In the genomic region with DNA sequence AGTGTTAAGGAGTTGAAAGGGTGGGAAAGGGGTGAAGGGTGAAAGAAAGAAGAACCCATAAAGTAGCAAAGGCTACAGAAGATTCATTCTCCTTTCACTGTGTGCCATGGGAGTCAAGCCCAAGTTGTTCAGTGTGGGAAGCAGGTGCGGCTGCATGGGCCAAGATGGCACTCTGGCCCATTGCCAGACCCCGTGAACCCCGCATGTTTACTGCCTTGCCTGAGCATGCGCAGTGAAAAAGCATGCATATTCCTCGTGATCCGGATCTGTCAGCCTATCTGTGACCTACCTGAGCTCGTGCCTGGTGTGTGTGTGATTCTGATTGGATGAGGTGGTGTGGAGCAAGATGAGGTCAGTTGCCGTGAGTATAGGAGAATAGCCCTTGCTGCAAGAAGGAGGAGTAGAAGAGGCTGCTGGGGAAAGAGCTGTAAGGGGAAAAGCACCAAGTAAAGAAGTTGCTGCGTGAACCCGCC, we compare ENCODE assay signal across 22 mouse cellular contexts. TPM values are rescaled to one million over a fixed set of nuclear protein-coding genes. Genes with fewer than 3 reads are reported as not detected.
A peak's percentile ranks its signal among the peaks of the same experiment; 100 is the strongest.
DNase-seq lines count a peak whose midpoint lies in the region; ATAC-seq and TF ChIP-seq lines count a peak whose summit lies in the region.
"Had no signal": no experiment of that assay in that cellular context is flagged by ENCODE, and none has a peak within 500 bp of the region (broad histone marks: within the 10 kb centered on the region; RNA-seq: fewer than 3 reads in every experiment).

No protein-coding gene starts in this region.

- H3K27me3 ChIP-seq in liver, adult 2 months (ENCODE audit: control insufficient read depth, insufficient read depth, low read length), result no peaks in the 10 kb centered on the region
- H3K27me3 ChIP-seq in stomach, postnatal 0 days (ENCODE audit: control insufficient read depth, insufficient read depth, low read length), result no peaks in the 10 kb centered on the region
- no peaks in the 10 kb centered on the region for H3K27me3 ChIP-seq in hindbrain, embryonic 14.5 days (ENCODE audit: control insufficient read depth, insufficient read depth, low read length)

- DNase-seq in cerebellum, postnatal 10 days, result peak; percentile 65 to 69
- DNase-seq in cerebellum, adult 8-10 months, result no peak
- peak; percentile 50 for DNase-seq in liver, adult 2 months (ENCODE audit: extremely low read depth, low read depth, low spot score)
- DNase-seq in liver, result no peak
- peak; percentile 42 to 63 for DNase-seq in cerebellum, postnatal 14 days
- DNase-seq in stomach, postnatal 0 days (ENCODE audit: low spot score), result peak; percentile 69
- DNase-seq in hindbrain, embryonic 14.5 days (ENCODE audit: low spot score), result no peak
- no peak for DNase-seq in adrenal gland, postnatal 10 days
- DNase-seq: gastrocnemius, postnatal 14 days; kidney, adult 18-20 months; midbrain, embryonic 14.5 days had no signal

- no peaks in the 10 kb centered on the region for H3K36me3 ChIP-seq in liver, adult 2 months (ENCODE audit: control insufficient read depth, insufficient read depth, low read length)
- H3K36me3 ChIP-seq in stomach, postnatal 0 days (ENCODE audit: control insufficient read depth, insufficient read depth, low read length), result no peaks in the 10 kb centered on the region
- no peaks in the 10 kb centered on the region for H3K36me3 ChIP-seq in hindbrain, embryonic 14.5 days (replicated peaks; ENCODE audit: control insufficient read depth, insufficient read depth)
- H3K36me3 ChIP-seq: heart, embryonic 12.5 days; hindbrain, embryonic 10.5 days; neural tube, embryonic 12.5 days had no signal

- H3K4me3 ChIP-seq in liver, adult 2 months (ENCODE audit: insufficient read depth, low read depth, low read length), result peak overlapping the region; percentile 32
- no peak overlapping the region; the same call in 1 of the 2 replicates for H3K4me3 ChIP-seq in stomach, postnatal 0 days (ENCODE audit: low read depth, low read length)
- H3K4me3 ChIP-seq in hindbrain, embryonic 14.5 days (replicated peaks; ENCODE audit: low read length), result no peak overlapping the region
- H3K4me3 ChIP-seq: heart, embryonic 12.5 days; hindbrain, embryonic 10.5 days; left cerebral cortex, adult 2 months; neural tube, embryonic 12.5 days had no signal

- peak overlapping the region; percentile 49 for H3K27ac ChIP-seq in liver, adult 2 months (replicated peaks; ENCODE audit: insufficient read depth, low read depth, low read length)
- no peak overlapping the region for H3K27ac ChIP-seq in stomach, postnatal 0 days (replicated peaks)
- no peak overlapping the region for H3K27ac ChIP-seq in hindbrain, embryonic 14.5 days
- H3K27ac ChIP-seq: hindbrain, embryonic 10.5 days; left cerebral cortex, adult 2 months; macrophage; neural tube, embryonic 12.5 days had no signal

- no peak overlapping the region for H3K4me2 ChIP-seq in stomach, postnatal 0 days (replicated peaks; ENCODE audit: low read depth)
- no peak overlapping the region for H3K4me2 ChIP-seq in hindbrain, embryonic 14.5 days (replicated peaks)
- H3K4me2 ChIP-seq: heart, embryonic 12.5 days; neural tube, embryonic 12.5 days had no signal

- no peaks in the 10 kb centered on the region for H3K79me2 ChIP-seq in liver, adult 2 months (ENCODE audit: control insufficient read depth, insufficient read depth, low read length)

- TF ChIP-seq POLR2A in liver, adult 2 months (IDR thresholded peaks at IDR 0.05; ENCODE audit: extremely low read depth, insufficient read depth, low read length), result no peak

- H3K9ac ChIP-seq in liver, adult 2 months (ENCODE audit: low read depth, low read length), result peak overlapping the region; percentile 49; the same call in 1 of the 2 replicates
- H3K9ac ChIP-seq in stomach, postnatal 0 days (ENCODE audit: low read length), result no peak overlapping the region
- H3K9ac ChIP-seq in hindbrain, embryonic 14.5 days, result no peak overlapping the region
- H3K9ac ChIP-seq: heart, embryonic 12.5 days; neural tube, embryonic 12.5 days had no signal

- WGBS in liver, adult 2 months, result 61% methylated on average over 10 of the region's 10 CpGs
- 67% methylated on average over 10 of the region's 10 CpGs for WGBS in stomach, postnatal 0 days
- 80% methylated on average over 10 of the region's 10 CpGs for WGBS in hindbrain, embryonic 14.5 days

- no peaks in the 10 kb centered on the region for H3K4me1 ChIP-seq in liver, adult 2 months (ENCODE audit: control insufficient read depth, insufficient read depth, low read length)
- H3K4me1 ChIP-seq in stomach, postnatal 0 days (replicated peaks; ENCODE audit: control insufficient read depth, insufficient read depth), result no peaks in the 10 kb centered on the region
- H3K4me1 ChIP-seq in hindbrain, embryonic 14.5 days (replicated peaks; ENCODE audit: control insufficient read depth, insufficient read depth, low read length), result no peaks in the 10 kb centered on the region; the same call in 1 of the 2 replicates
- H3K4me1 ChIP-seq: neural tube, embryonic 12.5 days had no signal

- TF ChIP-seq EP300 in stomach, postnatal 0 days (optimal IDR thresholded peaks at IDR 0.05), result no peak

- H3K9me3 ChIP-seq in stomach, postnatal 0 days (ENCODE audit: control insufficient read depth, low read length), result no peaks in the 10 kb centered on the region
- no peaks in the 10 kb centered on the region for H3K9me3 ChIP-seq in hindbrain, embryonic 14.5 days (ENCODE audit: control insufficient read depth, low read length)

- ATAC-seq in stomach, postnatal 0 days (ENCODE audit: low FRiP score, low TSS enrichment), result 0 out of 2 replicates have a peak, but pooled peaks have one; percentile 27
- ATAC-seq in hindbrain, embryonic 14.5 days (ENCODE audit: low FRiP score), result no peak
- ATAC-seq: forebrain, embryonic 16.5 days had no signal

- no peak for TF ChIP-seq CTCF in liver, adult 2 months (IDR thresholded peaks at IDR 0.05; ENCODE audit: low read depth, low read length)
- TF ChIP-seq CTCF in stomach, postnatal 0 days (IDR thresholded peaks at IDR 0.05; ENCODE audit: low read depth), result no peak

RNA-seq across cellular contexts. Expression of gene Pigt, which starts 26.0 kb away (rescaled TPM):
- 7.5 and 14.2 TPM in 2 replicates for total RNA-seq in liver, adult 2 months (2014; rRNA removed)
- 56.7 and 63.7 TPM in 2 replicates for polyA plus RNA-seq in liver, adult 2 months (2012; rRNA removed)
- 53.6 and 54.7 TPM in 2 replicates for polyA plus RNA-seq in stomach, postnatal 0 days (2015; fragmentation: Nextera tagmentation; extraction: Ambion mirVana)
- 109 and 110 TPM in 2 replicates for polyA plus RNA-seq in hindbrain, embryonic 14.5 days (2014; fragmentation: Nextera tagmentation; extraction: Ambion mirVana)
- 10 to 100 TPM; 87.4 to 93.0 TPM for total RNA-seq in adrenal gland, postnatal 10 days (2021)

RNA-seq across cellular contexts. Expression of gene Dbndd2, which starts 37.4 kb away (rescaled TPM):
- 8.1 and 10.1 TPM in 2 replicates for total RNA-seq in liver, adult 2 months (2014; rRNA removed)
- polyA plus RNA-seq in liver, adult 2 months (2012; rRNA removed), result 7.6 and 9.5 TPM in 2 replicates
- 27.3 and 27.8 TPM in 2 replicates for polyA plus RNA-seq in stomach, postnatal 0 days (2015; fragmentation: Nextera tagmentation; extraction: Ambion mirVana)
- polyA plus RNA-seq in hindbrain, embryonic 14.5 days (2014; fragmentation: Nextera tagmentation; extraction: Ambion mirVana), result 13.8 and 14.4 TPM in 2 replicates
- 10 to 100 TPM; 13.1 to 20.5 TPM for total RNA-seq in adrenal gland, postnatal 10 days (2021)

RNA-seq across cellular contexts. Expression of gene Wfdc2, which starts 38.9 kb away (rescaled TPM):
- 4.6 and 8.5 TPM in 2 replicates for total RNA-seq in liver, adult 2 months (2014; rRNA removed)
- polyA plus RNA-seq in liver, adult 2 months (2012; rRNA removed), result 9.9 and 18.9 TPM in 2 replicates
- 123 and 147 TPM in 2 replicates for polyA plus RNA-seq in stomach, postnatal 0 days (2015; fragmentation: Nextera tagmentation; extraction: Ambion mirVana)
- 2.4 and 4.0 TPM in 2 replicates for polyA plus RNA-seq in hindbrain, embryonic 14.5 days (2014; fragmentation: Nextera tagmentation; extraction: Ambion mirVana)
- 1 to 10 TPM; 1.9 to 2.9 TPM for total RNA-seq in adrenal gland, postnatal 10 days (2021)
- total RNA-seq: gastrocnemius, postnatal 14 days had no signal
- polyA plus RNA-seq: C2C12, macrophage had no signal

RNA-seq across cellular contexts. Expression of gene Trp53tg5, which starts 49.8 kb away (rescaled TPM):
- total RNA-seq in liver, adult 2 months (2014; rRNA removed), result not detected in 2 replicates
- not detected in 2 replicates for polyA plus RNA-seq in liver, adult 2 months (2012; rRNA removed)
- not detected in 2 replicates for polyA plus RNA-seq in stomach, postnatal 0 days (2015; fragmentation: Nextera tagmentation; extraction: Ambion mirVana)
- polyA plus RNA-seq in hindbrain, embryonic 14.5 days (2014; fragmentation: Nextera tagmentation; extraction: Ambion mirVana), result 0.28 TPM in 1 of 2 replicates, not detected in the other
- total RNA-seq in adrenal gland, postnatal 10 days (2021), result not detected
- total RNA-seq: adrenal gland, adult 18-20 months; gastrocnemius, postnatal 14 days; left cerebral cortex, adult 2 months had no signal
- polyA plus RNA-seq: C2C12; cortical plate, adult 2 months; forebrain, embryonic 16.5 days; hindbrain, embryonic 10.5 days; limb, embryonic 14.5 days; macrophage; midbrain, embryonic 14.5 days; neural tube, embryonic 12.5 days had no signal

RNA-seq across cellular contexts. Expression of gene Spint3, which starts 49.9 kb away (rescaled TPM):
- total RNA-seq in liver, adult 2 months (2014; rRNA removed), result not detected in 2 replicates
- polyA plus RNA-seq in liver, adult 2 months (2012; rRNA removed), result not detected in 2 replicates
- polyA plus RNA-seq in stomach, postnatal 0 days (2015; fragmentation: Nextera tagmentation; extraction: Ambion mirVana), result not detected in 2 replicates
- polyA plus RNA-seq in hindbrain, embryonic 14.5 days (2014; fragmentation: Nextera tagmentation; extraction: Ambion mirVana), result not detected in 2 replicates
- total RNA-seq in adrenal gland, postnatal 10 days (2021), result not detected
- total RNA-seq: adrenal gland, adult 18-20 months; gastrocnemius, postnatal 14 days; left cerebral cortex, adult 2 months had no signal
- polyA plus RNA-seq: C2C12; cortical plate, adult 2 months; forebrain, embryonic 16.5 days; heart, embryonic 12.5 days; hindbrain, embryonic 10.5 days; limb, embryonic 14.5 days; macrophage; midbrain, embryonic 14.5 days; neural tube, embryonic 12.5 days; testis, adult 2 months had no signal

Comparison
In these comparisons a context has a peak if more than half of its experiments do, and no peak if none do; other contexts are left out.
1. DNase-seq: peak in cerebellum, postnatal 10 days (2 of 2), liver, adult 2 months (single experiment), cerebellum, postnatal 14 days (2 of 2) and stomach, postnatal 0 days (single experiment); none in cerebellum, adult 8-10 months (single experiment), liver (single experiment), hindbrain, embryonic 14.5 days (single experiment) and adrenal gland, postnatal 10 days (single experiment).